Mouse (Mus musculus) spleen, adult 2 months (tissue): ENCODE data around the gene Washc2.

Experiments used
- CTCF ChIP-seq: fragments of 200-500 bp; IDR thresholded peaks from 2 replicates; pipeline ENCODE4 v1.5.1; 2011; ENCODE audit warnings: mild to moderate bottlenecking, inconsistent platforms; ENCODE audit not compliant: insufficient read depth, insufficient read length, insufficient replicate concordance; ENCODE audit errors: extremely low read depth
- POLR2A ChIP-seq: fragments of 200-500 bp; IDR thresholded peaks from 2 replicates; pipeline ENCODE4 v1.6.1; 2011; ENCODE audit warnings: low read depth, low read length, inconsistent platforms

DNA sequence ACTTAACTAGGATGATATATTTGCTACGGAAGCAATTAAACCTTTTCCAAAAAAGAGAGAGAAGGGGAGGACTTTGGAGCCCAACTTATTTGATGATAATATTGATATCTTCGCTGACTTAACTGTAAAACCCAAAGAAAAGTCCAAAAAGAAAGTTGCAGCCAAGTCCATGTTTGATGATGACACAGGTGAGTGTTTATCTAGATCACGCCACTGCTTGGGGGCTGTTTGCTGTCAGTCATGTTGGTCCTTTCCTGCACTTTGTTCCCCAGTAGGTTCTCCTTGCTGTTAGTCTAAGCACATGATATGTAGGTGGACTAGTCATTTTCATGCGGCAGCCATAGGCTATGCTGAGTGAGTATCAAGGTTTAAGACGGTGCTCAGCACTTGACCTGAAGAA lies 52.6 kb downstream of the Washc2 start:
- TF ChIP-seq CTCF (no peak), POLR2A (no peak)
